Mouse (Mus musculus) midbrain, postnatal 0 days (tissue): ENCODE data around the gene Herc1. TPM values are rescaled to one million over a fixed set of nuclear protein-coding genes. Genes with fewer than 3 reads are reported as not detected.

Source experiments
- ATAC-seq: fragments of 200-750 bp; cut with Nextera tagmentation; 2 replicates; pipeline ENCODE4 v1.8.0; 2017; ENCODE audit warnings: moderate number of reproducible peaks, mild to moderate bottlenecking, moderate TSS enrichment, moderate library complexity; ENCODE audit not compliant: low FRiP score
- DNase-seq: peaks from one replicate; pipeline ENCODE4 v3.0.0-alpha.2; 2015; ENCODE audit warnings: low spot score
- H3K27ac ChIP-seq: fragments of 300-500 bp; sonication (generic); 2 replicates; pipeline ENCODE4 v1.5.1; 2014; ENCODE audit warnings: low read depth, mild to moderate bottlenecking, low read length, mixed read lengths
- H3K27me3 ChIP-seq: fragments of 300-500 bp; sonication (generic); 2 replicates; pipeline ENCODE4 v1.6.1; 2014; ENCODE audit warnings: low read length, control low read depth, mixed read lengths; ENCODE audit not compliant: insufficient read depth
- H3K36me3 ChIP-seq: fragments of 300-500 bp; sonication (generic); 2 replicates; pipeline ENCODE4 v1.6.1; 2014; ENCODE audit warnings: low read length, control low read depth, mixed read lengths; ENCODE audit not compliant: insufficient read depth
- H3K4me1 ChIP-seq: fragments of 300-500 bp; sonication (generic); 2 replicates; pipeline ENCODE4 v1.6.1; 2014; ENCODE audit warnings: mild to moderate bottlenecking, control low read depth, antibody characterized with exemption, low read length, mixed read lengths; ENCODE audit not compliant: insufficient read depth
- H3K4me2 ChIP-seq: fragments of 300-500 bp; sonication (generic); 2 replicates; pipeline ENCODE4 v1.6.1; 2014; ENCODE audit warnings: low read depth, mild to moderate bottlenecking, low read length, mixed read lengths; ENCODE audit not compliant: poor library complexity, severe bottlenecking
- H3K4me3 ChIP-seq: fragments of 300-500 bp; sonication (generic); 2 replicates; pipeline ENCODE4 v1.5.1; 2014; ENCODE audit warnings: low read depth, mild to moderate bottlenecking, low read length, moderate library complexity
- H3K9ac ChIP-seq: fragments of 300-500 bp; sonication (generic); replicated peaks from 2 replicates; pipeline ENCODE4 v1.6.1; 2014; ENCODE audit warnings: mild to moderate bottlenecking, low read length, moderate library complexity, mixed read lengths; ENCODE audit not compliant: poor library complexity, severe bottlenecking
- H3K9me3 ChIP-seq: fragments of 300-500 bp; sonication (generic); 2 replicates; pipeline ENCODE4 v1.6.1; 2016; ENCODE audit warnings: low read length, control low read depth
- CTCF ChIP-seq: IDR thresholded peaks from 2 replicates; pipeline ENCODE4 v1.5.1; 2016; ENCODE audit warnings: antibody characterized with exemption, mild to moderate bottlenecking
- WGBS: fragments of 180-500 bp; shearing (Covaris S2); extraction: QIAGEN DNeasy Blood & Tissue Kit; methylation state at CpG from one replicate; pipeline ENCODE4 v1.1.7; 2014; 5-methylcytosine and 5-hydroxymethylcytosine counted together
- polyA plus RNA-seq: library from polyadenylated mRNA; unstranded; fragments of >200 nt; fragmentation: Nextera tagmentation; extraction: Ambion mirVana; gene quantifications from 2 replicates; pipeline ENCODE4 v1.2.1, GENCODE M21; 2015
- total RNA-seq: library from RNA; depleted of rRNA; stranded (reverse); fragments of >200 nt; gene quantifications from 2 replicates; pipeline ENCODE4 v1.2.3, GENCODE M21; 2014

Gene Herc1
- total and polyA plus RNA-seq, 2 experiments from 2014 or later = 32.9 to 114 TPM

- no peaks in the 10 kb centered on the region for H3K9me3 ChIP-seq
- no peak overlapping the region for H3K4me2 ChIP-seq
- WGBS = 92% methylated on average over 6 of the region's 6 CpGs
- H3K4me3 ChIP-seq = no peak overlapping the region
- DNase-seq (no peak), ATAC-seq (no peak)
- peaks cover 15% of the 10 kb centered on the region; the same call in 1 of the 2 replicates for H3K36me3 ChIP-seq
- no peaks in the 10 kb centered on the region for H3K4me1 ChIP-seq
- H3K27ac ChIP-seq = no peak overlapping the region
- no peak overlapping the region for H3K9ac ChIP-seq
- H3K27me3 ChIP-seq = no peaks in the 10 kb centered on the region
- no peak for TF ChIP-seq CTCF
Observed at GRCm38 (mm10) chr9:66516296-66516940, 166.2 kb downstream of the Herc1 start.

DNA sequence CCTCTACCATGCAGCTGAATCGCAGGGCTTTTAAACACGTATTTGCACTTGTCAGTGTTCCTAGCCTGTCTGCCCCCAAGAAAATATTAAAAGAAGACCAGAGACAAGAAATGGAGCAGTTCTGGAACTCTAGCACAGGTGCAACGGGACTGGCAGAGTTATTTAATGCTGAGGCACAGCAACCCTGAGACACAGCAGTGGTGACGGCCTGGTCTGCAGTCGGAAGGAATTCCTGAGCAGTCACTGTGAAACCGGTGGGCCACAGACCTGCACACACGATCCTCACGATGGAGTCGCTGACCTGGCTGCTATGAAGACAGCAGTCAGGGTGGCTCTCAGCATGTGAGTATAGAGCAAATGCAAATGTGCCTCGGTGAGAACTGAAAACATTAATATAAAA, 167.5 kb downstream of the Herc1 start:
- Histone ChIP-seq H3K36me3 (peaks cover 15% of the 10 kb centered on the region; the same call in 1 of the 2 replicates), H3K4me3 (no peak overlapping the region), H3K27ac (no peak overlapping the region), H3K9ac (no peak overlapping the region), H3K4me1 (no peaks in the 10 kb centered on the region), H3K9me3 (no peaks in the 10 kb centered on the region), H3K4me2 (no peak overlapping the region), H3K27me3 (no peaks in the 10 kb centered on the region)
- ATAC-seq (no peak), DNase-seq (no peak)
- 89% methylated on average over 10 of the region's 10 CpGs for WGBS
- no peak for TF ChIP-seq CTCF

DNA sequence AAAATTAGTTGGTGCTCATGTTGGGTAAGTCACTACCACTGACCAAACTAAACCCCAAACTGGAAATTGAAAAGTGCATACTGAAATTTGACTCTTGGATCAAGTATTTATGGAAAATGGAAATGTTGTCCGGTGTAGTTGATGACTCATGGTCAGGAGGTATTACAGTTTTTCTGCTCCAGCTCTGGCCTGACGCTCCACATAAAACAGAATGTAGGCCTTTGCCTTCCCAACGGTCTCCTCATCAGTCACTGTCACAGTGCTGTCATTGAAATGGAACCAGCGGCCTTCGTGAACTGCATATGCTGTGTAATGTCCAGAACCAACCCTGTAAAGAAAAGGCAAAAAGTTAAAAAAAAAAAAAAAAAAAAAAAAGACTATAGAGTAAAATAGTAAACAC, 168.0 kb downstream of the Herc1 start:
- 89% methylated on average over 5 of the region's 5 CpGs for WGBS
- TF ChIP-seq CTCF = no peak
- no peaks in the 10 kb centered on the region for H3K9me3 ChIP-seq
- no peak overlapping the region for H3K4me3 ChIP-seq
- no peak overlapping the region for H3K27ac ChIP-seq
- H3K4me1 ChIP-seq = no peaks in the 10 kb centered on the region
- no peak for ATAC-seq
- H3K9ac ChIP-seq = no peak overlapping the region
- H3K36me3 ChIP-seq = peaks cover 15% of the 10 kb centered on the region; the same call in 1 of the 2 replicates
- H3K27me3 ChIP-seq = no peaks in the 10 kb centered on the region
- H3K4me2 ChIP-seq = no peak overlapping the region
- no peak for DNase-seq

DNA sequence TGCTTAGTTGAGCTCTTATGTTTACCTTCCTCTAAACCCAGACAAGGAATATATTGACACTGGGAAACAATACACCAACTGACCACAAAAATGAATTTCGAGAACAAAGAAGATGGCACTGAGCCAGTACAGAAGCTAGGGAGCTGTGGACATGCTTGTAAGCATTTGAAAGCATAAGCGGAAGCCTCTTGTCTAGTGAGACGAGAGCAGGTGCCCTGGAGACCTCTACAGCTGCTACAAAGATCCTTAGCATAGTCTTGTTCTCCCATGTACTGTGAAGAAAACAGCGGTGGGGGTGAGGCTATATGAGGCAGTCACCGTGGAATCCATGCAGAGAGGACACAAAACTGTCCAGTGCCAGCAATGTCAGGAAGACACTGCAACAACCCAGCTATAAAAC, 168.7 kb downstream of the Herc1 start:
- DNase-seq (no peak), ATAC-seq (no peak)
- H3K9me3 ChIP-seq = no peaks in the 10 kb centered on the region
- no peak overlapping the region for H3K9ac ChIP-seq
- TF ChIP-seq CTCF = no peak
- 26% methylated on average over 5 of the region's 5 CpGs for WGBS
- H3K27ac ChIP-seq = no peak overlapping the region
- H3K27me3 ChIP-seq = no peaks in the 10 kb centered on the region
- H3K4me2 ChIP-seq = no peak overlapping the region
- H3K36me3 ChIP-seq = peaks cover 15% of the 10 kb centered on the region; the same call in 1 of the 2 replicates
- no peaks in the 10 kb centered on the region for H3K4me1 ChIP-seq
- no peak overlapping the region for H3K4me3 ChIP-seq

DNA sequence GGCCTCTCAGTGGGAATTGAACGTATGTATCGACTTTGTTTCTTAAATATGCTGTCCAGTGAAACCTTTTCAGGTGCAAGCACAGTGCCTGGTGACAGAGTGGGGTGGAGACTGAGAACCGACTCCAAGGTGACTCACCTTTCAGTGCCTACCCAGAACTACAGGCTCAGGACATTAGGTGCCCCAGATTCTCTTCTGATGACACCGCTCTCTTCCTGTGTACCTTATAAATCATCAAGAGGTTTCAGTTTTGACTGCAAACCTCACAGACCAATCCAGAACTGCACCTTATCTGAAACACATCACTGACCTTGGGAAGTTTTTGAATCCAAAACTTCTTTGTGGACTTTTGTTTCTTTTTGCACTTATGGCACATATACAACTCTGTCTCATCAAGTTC, 170.0 kb downstream of the Herc1 start:
- no peaks in the 10 kb centered on the region for H3K4me1 ChIP-seq
- H3K27ac ChIP-seq = no peak overlapping the region
- no peak for TF ChIP-seq CTCF
- no peak overlapping the region for H3K9ac ChIP-seq
- H3K4me2 ChIP-seq = no peak overlapping the region
- DNase-seq (no peak), ATAC-seq (no peak)
- H3K9me3 ChIP-seq = no peaks in the 10 kb centered on the region
- 98% methylated on average over 4 of the region's 4 CpGs for WGBS
- H3K4me3 ChIP-seq = no peak overlapping the region
- peaks cover 16% of the 10 kb centered on the region; the same call in 1 of the 2 replicates for H3K36me3 ChIP-seq
- H3K27me3 ChIP-seq = no peaks in the 10 kb centered on the region

- no peak overlapping the region for H3K9ac ChIP-seq
- H3K9me3 ChIP-seq = no peaks in the 10 kb centered on the region
- peaks cover 23% of the 10 kb centered on the region; the same call in 1 of the 2 replicates for H3K36me3 ChIP-seq
- no peaks in the 10 kb centered on the region for H3K4me1 ChIP-seq
- no peak overlapping the region for H3K27ac ChIP-seq
- no peak for ATAC-seq
- DNase-seq = no peak
- WGBS = 97% methylated on average over 3 of the region's 3 CpGs
- TF ChIP-seq CTCF = no peak
- H3K27me3 ChIP-seq = no peaks in the 10 kb centered on the region
- no peak overlapping the region for H3K4me3 ChIP-seq
- H3K4me2 ChIP-seq = no peak overlapping the region
Observed at GRCm38 (mm10) chr9:66521595-66521994, 171.3 kb downstream of the Herc1 start.
